Mouse (Mus musculus) liver, adult 2 months (tissue): ENCODE data around the gene Cyp1a2. TPM values are rescaled to one million over a fixed set of nuclear protein-coding genes. Genes with fewer than 3 reads are reported as not detected.
A peak's percentile ranks its signal among the peaks of the same experiment; 100 is the strongest.

Experiments
- DNase-seq: peaks from one replicate; pipeline ENCODE4 v3.0.0-alpha.2; 2011; ENCODE audit warnings: low read depth, low spot score; ENCODE audit errors: extremely low read depth
- H3K27ac ChIP-seq: fragments of 200-500 bp; replicated peaks from 2 replicates; pipeline ENCODE4 v1.5.1; 2012; ENCODE audit warnings: low read depth, mild to moderate bottlenecking, control low read depth, inconsistent platforms, low read length; ENCODE audit not compliant: insufficient read depth
- H3K27me3 ChIP-seq: fragments of 200-500 bp; 2 replicates; pipeline ENCODE4 v1.6.1; 2012; ENCODE audit warnings: mild to moderate bottlenecking, moderate library complexity, low read length, inconsistent platforms; ENCODE audit not compliant: control insufficient read depth, insufficient read depth
- H3K36me3 ChIP-seq: fragments of 200-500 bp; 2 replicates; pipeline ENCODE4 v1.6.1; 2012; ENCODE audit warnings: low read length, inconsistent platforms; ENCODE audit not compliant: control insufficient read depth, insufficient read depth
- H3K4me1 ChIP-seq: fragments of 200-500 bp; 2 replicates; pipeline ENCODE4 v1.6.1; 2011; ENCODE audit warnings: low read length; ENCODE audit not compliant: control insufficient read depth, insufficient read depth
- H3K4me3 ChIP-seq: fragments of 200-500 bp; 2 replicates; pipeline ENCODE4 v1.5.1; 2011; ENCODE audit warnings: low read depth, mild to moderate bottlenecking, control low read depth, low read length, moderate library complexity; ENCODE audit not compliant: insufficient read depth
- H3K79me2 ChIP-seq: fragments of 200-500 bp; 2 replicates; pipeline ENCODE4 v1.6.1; 2012; ENCODE audit warnings: inconsistent platforms, mild to moderate bottlenecking, low read length, moderate library complexity; ENCODE audit not compliant: control insufficient read depth, insufficient read depth
- H3K9ac ChIP-seq: fragments of 200-500 bp; 2 replicates; pipeline ENCODE4 v1.6.1; 2012; ENCODE audit warnings: low read depth, mild to moderate bottlenecking, control low read depth, inconsistent platforms, low read length
- CTCF ChIP-seq: fragments of 200-500 bp; IDR thresholded peaks from 2 replicates; pipeline ENCODE4 v1.5.1; 2011; ENCODE audit warnings: low read depth, low read length, control low read depth
- POLR2A ChIP-seq: fragments of 200-500 bp; IDR thresholded peaks from 2 replicates; pipeline ENCODE4 v1.6.1; 2011; ENCODE audit warnings: low read length, control low read depth; ENCODE audit not compliant: insufficient read depth; ENCODE audit errors: extremely low read depth
- WGBS: fragments of 180-500 bp; shearing (Covaris S2); methylation state at CpG from one replicate; pipeline ENCODE4 v1.1.7; 2018; 5-methylcytosine and 5-hydroxymethylcytosine counted together
- polyA plus RNA-seq: library from polyadenylated mRNA; depleted of rRNA; stranded (reverse); fragments of >200 nt; gene quantifications from 2 replicates; pipeline ENCODE4 v1.2.3, GENCODE M21; 2012
- total RNA-seq: library from RNA; depleted of rRNA; stranded (reverse); fragments of >200 nt; gene quantifications from 2 replicates; pipeline ENCODE4 v1.2.3, GENCODE M21; 2014

The Cyp1a2 gene
- total and polyA plus RNA-seq, 2 experiments = 621 to 954 TPM

- Histone ChIP-seq H3K79me2 (peaks cover 47% of the 10 kb centered on the region), H3K27me3 (no peaks in the 10 kb centered on the region), H3K4me3 (peak overlapping the region; percentile 96), H3K27ac (peak overlapping the region; percentile 90), H3K36me3 (no peaks in the 10 kb centered on the region), H3K4me1 (peaks cover 63% of the 10 kb centered on the region), H3K9ac (peak overlapping the region; percentile 100)
- under 1% methylated on average over 18 of the region's 18 CpGs for WGBS
- peak; percentile 97 for DNase-seq
- TF ChIP-seq CTCF (no peak), POLR2A (peak; percentile 69; the same call in 1 of the 2 replicates)
Observed at GRCm38 (mm10) chr9:57644442-57644943, 39.0 kb downstream of the Cyp1a2 start.

- DNase-seq = no peak
- H3K36me3 ChIP-seq = no peaks in the 10 kb centered on the region
- no peak for TF ChIP-seq POLR2A
- TF ChIP-seq CTCF = no peak
- peak overlapping the region; percentile 34 for H3K4me3 ChIP-seq
- peak overlapping the region; percentile 54 for H3K27ac ChIP-seq
- H3K27me3 ChIP-seq = no peaks in the 10 kb centered on the region
- H3K4me1 ChIP-seq = peaks cover 67% of the 10 kb centered on the region
- H3K9ac ChIP-seq = peak overlapping the region; percentile 51
- WGBS = 17% methylated on average over 7 of the region's 7 CpGs
- peaks cover 52% of the 10 kb centered on the region for H3K79me2 ChIP-seq
Observed at GRCm38 (mm10) chr9:57643856-57644180, 39.7 kb downstream of the Cyp1a2 start.

- 27% methylated on average over 9 of the region's 9 CpGs for WGBS
- H3K4me3 ChIP-seq = peak overlapping the region; percentile 34
- peaks cover 53% of the 10 kb centered on the region for H3K79me2 ChIP-seq
- peak overlapping the region; percentile 51 for H3K9ac ChIP-seq
- no peak for TF ChIP-seq CTCF
- TF ChIP-seq POLR2A = no peak
- peak; percentile 54 for DNase-seq
- H3K27ac ChIP-seq = peak overlapping the region; percentile 54
- no peaks in the 10 kb centered on the region for H3K36me3 ChIP-seq
- no peaks in the 10 kb centered on the region for H3K27me3 ChIP-seq
- peaks cover 66% of the 10 kb centered on the region for H3K4me1 ChIP-seq
Observed at GRCm38 (mm10) chr9:57643169-57643855, 40.2 kb downstream of the Cyp1a2 start.

GRCm38 (mm10) chr9:57641775-57642550 lies 41.5 kb downstream of the Cyp1a2 start:
- H3K27me3 ChIP-seq = no peaks in the 10 kb centered on the region
- no peak for TF ChIP-seq CTCF
- no peaks in the 10 kb centered on the region for H3K36me3 ChIP-seq
- 83% methylated on average over 13 of the region's 13 CpGs for WGBS
- H3K4me1 ChIP-seq = peaks cover 65% of the 10 kb centered on the region
- DNase-seq = no peak
- H3K79me2 ChIP-seq = peaks cover 66% of the 10 kb centered on the region
- H3K27ac ChIP-seq = 0 out of 2 replicates have a peak overlapping the region, but pooled peaks have one; percentile 5
- H3K9ac ChIP-seq = no peak overlapping the region
- H3K4me3 ChIP-seq = no peak overlapping the region

GRCm38 (mm10) chr9:57641022-57641421 lies 42.5 kb downstream of the Cyp1a2 start:
- H3K4me3 ChIP-seq = no peak overlapping the region
- H3K27ac ChIP-seq = peak overlapping the region; percentile 7
- DNase-seq = no peak
- H3K36me3 ChIP-seq = no peaks in the 10 kb centered on the region
- peaks cover 70% of the 10 kb centered on the region for H3K79me2 ChIP-seq
- H3K4me1 ChIP-seq = peaks cover 58% of the 10 kb centered on the region
- no peak overlapping the region for H3K9ac ChIP-seq
- TF ChIP-seq CTCF (no peak), POLR2A (no peak)
- H3K27me3 ChIP-seq = no peaks in the 10 kb centered on the region
- WGBS = 86% methylated on average over 1 of the region's 1 CpGs

- Histone ChIP-seq H3K27me3 (no peaks in the 10 kb centered on the region), H3K9ac (peak overlapping the region; percentile 7), H3K79me2 (peaks cover 72% of the 10 kb centered on the region), H3K36me3 (no peaks in the 10 kb centered on the region), H3K27ac (peak overlapping the region; percentile 10), H3K4me1 (peaks cover 55% of the 10 kb centered on the region), H3K4me3 (peak overlapping the region; percentile 8; the same call in 1 of the 2 replicates)
- peak; percentile 55 for DNase-seq
- TF ChIP-seq CTCF (no peak), POLR2A (no peak)
- WGBS = 27% methylated on average over 15 of the region's 15 CpGs
Observed at GRCm38 (mm10) chr9:57640384-57640783, 43.1 kb downstream of the Cyp1a2 start.
